Mouse (Mus musculus) liver, adult 2 months (tissue): Measurements from ENCODE around the gene Palm2. TPM values are rescaled to one million over a fixed set of nuclear protein-coding genes. Genes with fewer than 3 reads are reported as not detected.

ENCODE experiments used
- DNase-seq: peaks from one replicate; pipeline ENCODE4 v3.0.0-alpha.2; 2011; ENCODE audit warnings: low read depth, low spot score; ENCODE audit errors: extremely low read depth
- H3K27ac ChIP-seq: fragments of 200-500 bp; replicated peaks from 2 replicates; pipeline ENCODE4 v1.5.1; 2012; ENCODE audit warnings: low read depth, mild to moderate bottlenecking, control low read depth, inconsistent platforms, low read length; ENCODE audit not compliant: insufficient read depth
- H3K27me3 ChIP-seq: fragments of 200-500 bp; 2 replicates; pipeline ENCODE4 v1.6.1; 2012; ENCODE audit warnings: mild to moderate bottlenecking, moderate library complexity, low read length, inconsistent platforms; ENCODE audit not compliant: control insufficient read depth, insufficient read depth
- H3K36me3 ChIP-seq: fragments of 200-500 bp; 2 replicates; pipeline ENCODE4 v1.6.1; 2012; ENCODE audit warnings: low read length, inconsistent platforms; ENCODE audit not compliant: control insufficient read depth, insufficient read depth
- H3K4me1 ChIP-seq: fragments of 200-500 bp; 2 replicates; pipeline ENCODE4 v1.6.1; 2011; ENCODE audit warnings: low read length; ENCODE audit not compliant: control insufficient read depth, insufficient read depth
- H3K4me3 ChIP-seq: fragments of 200-500 bp; 2 replicates; pipeline ENCODE4 v1.5.1; 2011; ENCODE audit warnings: low read depth, mild to moderate bottlenecking, control low read depth, low read length, moderate library complexity; ENCODE audit not compliant: insufficient read depth
- H3K79me2 ChIP-seq: fragments of 200-500 bp; 2 replicates; pipeline ENCODE4 v1.6.1; 2012; ENCODE audit warnings: inconsistent platforms, mild to moderate bottlenecking, low read length, moderate library complexity; ENCODE audit not compliant: control insufficient read depth, insufficient read depth
- H3K9ac ChIP-seq: fragments of 200-500 bp; 2 replicates; pipeline ENCODE4 v1.6.1; 2012; ENCODE audit warnings: low read depth, mild to moderate bottlenecking, control low read depth, inconsistent platforms, low read length
- CTCF ChIP-seq: fragments of 200-500 bp; IDR thresholded peaks from 2 replicates; pipeline ENCODE4 v1.5.1; 2011; ENCODE audit warnings: low read depth, low read length, control low read depth
- POLR2A ChIP-seq: fragments of 200-500 bp; IDR thresholded peaks from 2 replicates; pipeline ENCODE4 v1.6.1; 2011; ENCODE audit warnings: low read length, control low read depth; ENCODE audit not compliant: insufficient read depth; ENCODE audit errors: extremely low read depth
- WGBS: fragments of 180-500 bp; shearing (Covaris S2); methylation state at CpG from one replicate; pipeline ENCODE4 v1.1.7; 2018; 5-methylcytosine and 5-hydroxymethylcytosine counted together
- polyA plus RNA-seq: library from polyadenylated mRNA; depleted of rRNA; stranded (reverse); fragments of >200 nt; gene quantifications from 2 replicates; pipeline ENCODE4 v1.2.3, GENCODE M21; 2012
- total RNA-seq: library from RNA; depleted of rRNA; stranded (reverse); fragments of >200 nt; gene quantifications from 2 replicates; pipeline ENCODE4 v1.2.3, GENCODE M21; 2014

The Palm2 gene
- total and polyA plus RNA-seq, 2 experiments: 1.0 TPM; not detected in 1

DNA sequence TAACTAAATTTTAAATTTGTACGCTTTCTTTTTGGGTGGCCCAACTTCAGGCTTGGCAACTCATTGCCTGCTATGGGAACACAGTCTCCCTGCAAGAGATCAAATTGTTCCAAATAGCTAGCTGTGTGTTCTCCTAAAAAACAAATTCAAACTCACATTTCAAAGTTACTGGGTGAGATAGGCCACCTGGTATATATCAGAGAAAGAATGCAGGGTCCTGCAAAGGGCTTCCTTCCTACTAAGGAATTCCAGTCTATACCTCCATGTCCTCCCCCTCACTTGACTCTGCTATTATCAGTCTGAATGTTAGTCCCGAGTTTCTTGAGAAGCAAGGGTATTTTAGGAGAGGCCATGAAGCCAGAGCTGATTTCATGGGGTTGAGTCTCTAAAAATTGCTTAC, 81.3 kb downstream of the Palm2 start:
- peaks cover 20% of the 10 kb centered on the region for H3K4me1 ChIP-seq
- no peak for TF ChIP-seq POLR2A
- TF ChIP-seq CTCF: no peak
- H3K36me3 ChIP-seq: no peaks in the 10 kb centered on the region
- H3K9ac ChIP-seq: no peak overlapping the region
- DNase-seq: no peak
- WGBS: 87% methylated on average over 2 of the region's 2 CpGs
- no peak overlapping the region for H3K27ac ChIP-seq
- no peak overlapping the region for H3K4me3 ChIP-seq
- no peaks in the 10 kb centered on the region for H3K27me3 ChIP-seq
- no peaks in the 10 kb centered on the region for H3K79me2 ChIP-seq

DNA sequence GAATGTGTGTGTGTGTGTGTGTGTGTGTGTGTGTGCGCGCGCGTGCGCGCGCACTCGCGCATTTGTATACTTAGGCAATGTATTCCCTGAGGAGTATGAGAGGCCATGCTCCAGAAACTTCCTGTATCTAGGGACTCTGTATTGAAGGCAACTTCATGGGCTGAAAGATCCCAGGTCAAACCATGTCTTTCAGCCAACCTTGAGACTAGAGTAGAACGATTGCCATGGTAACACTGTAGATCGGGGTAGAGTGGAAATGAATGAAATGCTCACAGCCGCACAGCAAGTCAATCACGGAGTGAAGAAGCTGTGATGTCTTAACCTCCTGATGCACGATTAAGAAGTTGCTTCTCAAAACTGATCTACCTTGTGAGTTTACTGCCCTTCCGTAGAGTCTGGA, 89.4 kb downstream of the Palm2 start:
- Histone ChIP-seq H3K4me1 (0 out of 2 replicates have a peak, but pooled peaks cover 2% of the 10 kb centered on the region), H3K4me3 (no peak overlapping the region), H3K27me3 (no peaks in the 10 kb centered on the region), H3K36me3 (no peaks in the 10 kb centered on the region), H3K27ac (no peak overlapping the region), H3K79me2 (no peaks in the 10 kb centered on the region), H3K9ac (no peak overlapping the region)
- TF ChIP-seq POLR2A (no peak), CTCF (no peak)
- DNase-seq: no peak
- WGBS: 96% methylated on average over 15 of the region's 15 CpGs

DNA sequence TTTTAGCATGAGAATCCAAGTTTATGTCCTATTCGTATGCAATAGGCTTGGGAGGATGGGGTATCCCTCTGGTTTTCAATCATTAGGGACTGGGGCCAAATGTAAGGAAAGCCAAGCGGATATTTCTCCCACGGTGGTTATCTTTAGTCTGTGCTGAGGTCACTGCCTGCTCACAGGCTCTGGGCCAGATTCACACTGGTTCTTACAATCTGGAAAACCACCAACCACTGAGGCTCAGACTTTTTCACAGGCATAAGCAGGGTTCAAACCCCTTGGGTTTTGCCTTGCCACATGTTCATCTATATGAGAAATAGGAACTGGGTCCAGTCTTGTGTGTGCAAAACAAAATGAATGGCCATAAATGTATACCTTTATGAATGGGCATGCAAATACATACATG, 90.4 kb downstream of the Palm2 start:
- Histone ChIP-seq H3K4me1 (0 out of 2 replicates have a peak, but pooled peaks cover 2% of the 10 kb centered on the region), H3K79me2 (no peaks in the 10 kb centered on the region), H3K27me3 (no peaks in the 10 kb centered on the region), H3K27ac (no peak overlapping the region), H3K36me3 (no peaks in the 10 kb centered on the region), H3K9ac (no peak overlapping the region), H3K4me3 (no peak overlapping the region)
- DNase-seq: peak; percentile 31
- WGBS: 17% methylated on average over 3 of the region's 3 CpGs
- TF ChIP-seq CTCF (no peak), POLR2A (no peak)

DNA sequence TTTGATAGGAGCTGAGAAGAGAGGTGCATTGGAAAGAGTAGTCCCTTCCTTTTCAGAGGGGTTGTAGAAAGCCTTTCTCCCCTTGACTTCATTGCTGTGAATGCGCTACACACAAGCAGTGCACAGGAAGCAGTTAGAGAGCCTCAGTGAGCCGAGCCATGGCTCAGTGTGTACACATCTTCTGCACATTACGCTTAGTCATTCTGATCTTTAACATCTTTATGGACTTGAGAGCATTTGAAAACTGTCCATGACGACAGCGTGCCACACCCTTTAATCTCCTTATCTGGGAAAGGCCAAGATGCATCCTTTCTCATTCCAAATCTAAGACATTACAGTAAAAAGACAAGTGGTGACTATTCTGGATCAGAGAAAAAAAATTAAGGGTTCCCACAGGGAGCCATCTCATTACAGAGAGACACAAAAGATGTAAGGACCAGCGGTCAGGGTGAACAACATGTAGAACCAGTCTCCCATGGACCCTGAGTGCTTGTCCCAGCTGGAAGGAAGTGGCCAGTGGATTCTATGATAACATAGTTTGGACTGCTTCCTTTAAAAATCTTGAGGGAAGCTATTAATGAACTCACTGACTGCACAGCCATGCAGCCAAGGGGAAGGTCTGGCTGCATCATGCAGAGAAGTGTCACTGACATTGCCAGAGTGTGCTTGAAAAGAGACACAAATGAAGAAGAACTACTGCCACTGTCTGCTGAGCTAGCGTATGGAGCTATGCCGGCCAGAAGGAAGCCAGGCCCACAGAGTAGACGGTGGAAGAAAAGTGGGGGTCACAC, 91.4 kb downstream of the Palm2 start:
- H3K4me3 ChIP-seq: no peak overlapping the region
- 0 out of 2 replicates have a peak, but pooled peaks cover 2% of the 10 kb centered on the region for H3K4me1 ChIP-seq
- peak; percentile 41 for DNase-seq
- no peaks in the 10 kb centered on the region for H3K27me3 ChIP-seq
- no peak overlapping the region for H3K9ac ChIP-seq
- H3K79me2 ChIP-seq: no peaks in the 10 kb centered on the region
- no peak for TF ChIP-seq POLR2A
- TF ChIP-seq CTCF: no peak
- no peaks in the 10 kb centered on the region for H3K36me3 ChIP-seq
- no peak overlapping the region; the same call in 1 of the 2 replicates for H3K27ac ChIP-seq
- WGBS: 77% methylated on average over 9 of the region's 9 CpGs

DNA sequence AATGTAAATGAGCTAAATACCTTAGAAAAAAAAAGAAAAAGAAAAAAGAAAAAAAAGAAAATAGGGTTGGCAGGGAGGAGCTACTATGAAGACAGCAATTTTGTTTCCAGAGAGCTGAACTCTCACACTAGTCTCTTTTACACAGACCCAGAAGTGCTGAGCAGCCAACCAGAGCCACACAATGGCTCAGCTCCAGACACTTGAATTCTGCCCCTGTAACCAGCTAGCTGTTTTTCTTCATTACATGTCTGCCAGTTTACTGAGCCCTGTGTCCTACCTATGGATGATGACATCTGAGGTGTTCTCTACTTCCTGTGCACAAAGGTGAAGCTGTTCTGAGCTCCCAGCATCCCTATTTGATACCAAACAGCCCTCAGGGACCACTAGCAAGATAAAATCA, 94.2 kb downstream of the Palm2 start:
- Histone ChIP-seq H3K4me3 (no peak overlapping the region), H3K4me1 (0 out of 2 replicates have a peak, but pooled peaks cover 2% of the 10 kb centered on the region), H3K27me3 (no peaks in the 10 kb centered on the region), H3K36me3 (no peaks in the 10 kb centered on the region), H3K79me2 (no peaks in the 10 kb centered on the region), H3K9ac (no peak overlapping the region), H3K27ac (no peak overlapping the region)
- TF ChIP-seq CTCF (no peak), POLR2A (no peak)
- no peak for DNase-seq

DNA sequence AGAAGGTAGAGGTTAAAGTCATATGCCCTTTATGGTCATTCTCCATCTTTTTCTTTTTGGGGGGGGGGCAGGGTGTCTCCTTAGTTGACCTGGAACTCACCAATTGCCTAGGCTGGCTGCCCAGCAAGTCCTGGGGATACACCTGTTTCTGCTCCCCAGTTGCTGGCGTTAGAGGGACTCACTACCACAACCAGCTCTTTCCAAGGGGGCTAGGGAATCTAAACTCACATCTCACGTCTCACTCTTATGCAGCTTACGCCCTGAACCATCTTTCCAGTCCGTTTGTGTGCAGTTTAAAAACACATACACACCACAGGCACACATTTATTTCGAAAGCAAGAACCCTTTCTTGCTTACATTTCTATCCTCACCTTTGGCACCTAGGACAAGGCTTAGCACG, 99.6 kb downstream of the Palm2 start:
- Histone ChIP-seq H3K36me3 (no peaks in the 10 kb centered on the region), H3K4me3 (no peak overlapping the region), H3K27ac (no peak overlapping the region), H3K4me1 (no peaks in the 10 kb centered on the region), H3K79me2 (no peaks in the 10 kb centered on the region), H3K27me3 (no peaks in the 10 kb centered on the region), H3K9ac (no peak overlapping the region)
- 63% methylated on average over 6 of the region's 6 CpGs for WGBS
- no peak for TF ChIP-seq POLR2A
- TF ChIP-seq CTCF: no peak
- DNase-seq: no peak
